Mouse (Mus musculus) ES-CJ7 (cell line): ENCODE measurements at regions not wholly inside any gene's neighbourhood (a gene's known extent, or its start where the extent isn't known, plus 50 kb on each side); places are given as distances from the start of the nearest gene placed in this dataset.

Experiments used
- DNase-seq: peaks from one replicate; pipeline ENCODE4 v3.0.0; 2011; ENCODE audit warnings: low read depth, low spot score

DNA sequence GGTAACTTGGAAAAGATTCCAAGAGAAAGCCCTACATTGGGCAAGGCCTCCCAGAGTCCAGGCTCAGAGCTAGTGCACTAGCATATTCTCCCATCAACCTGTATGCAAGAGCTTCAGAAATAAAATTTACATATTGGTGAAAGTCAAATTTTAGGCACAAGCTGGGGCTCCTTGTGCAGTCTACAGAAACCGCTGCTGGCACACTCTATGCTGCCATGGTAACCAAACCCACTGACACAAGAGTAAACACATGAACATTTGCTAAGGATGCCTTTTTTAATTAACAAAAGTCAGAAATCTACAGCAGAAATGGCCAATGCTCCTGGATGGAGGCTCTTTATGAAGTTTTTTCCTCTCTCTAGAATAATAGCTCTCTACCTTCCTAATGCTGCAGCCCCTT lies 75.9 kb upstream of the Gm9747 start:
- DNase-seq: no peak

DNA sequence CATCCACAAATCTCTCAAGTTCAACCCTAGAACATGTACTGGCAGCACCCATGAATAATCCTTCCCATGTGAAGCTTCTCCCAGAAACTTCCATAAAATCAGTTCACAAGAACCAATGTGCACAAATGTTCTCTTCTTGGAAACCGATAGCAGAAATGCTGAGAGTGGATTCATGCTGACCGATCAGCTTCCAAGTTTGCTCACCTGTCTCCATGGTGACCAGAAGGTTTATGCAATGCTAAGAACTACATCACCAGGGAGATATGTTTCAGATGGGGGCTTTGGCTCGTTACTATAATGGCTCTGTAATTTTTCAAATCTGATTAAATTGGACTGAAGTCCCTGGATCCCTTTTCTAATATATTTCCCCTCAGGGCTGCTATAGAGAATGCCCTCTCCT lies 74.4 kb upstream of the Gm9747 start:
- no peak for DNase-seq

DNA sequence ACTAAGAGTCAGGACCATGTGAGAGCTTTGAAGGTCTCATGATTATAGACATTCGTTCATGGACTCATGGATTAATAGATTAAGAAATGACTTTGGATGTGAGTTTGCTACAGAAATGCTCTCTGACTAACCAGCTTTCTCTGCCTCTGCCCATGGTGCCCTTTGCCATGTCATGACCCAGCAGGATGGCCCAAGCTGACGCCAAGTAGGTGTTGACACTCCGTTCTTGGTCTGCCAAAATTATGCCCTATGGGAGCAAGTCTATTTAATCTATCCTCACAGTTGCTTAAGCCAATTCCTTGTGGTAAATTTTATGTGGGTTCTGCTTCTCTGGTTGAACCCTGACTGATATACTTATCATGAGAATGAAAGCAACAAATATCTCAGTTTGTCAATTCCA lies 73.7 kb upstream of the Gm9747 start:
- no peak for DNase-seq

DNA sequence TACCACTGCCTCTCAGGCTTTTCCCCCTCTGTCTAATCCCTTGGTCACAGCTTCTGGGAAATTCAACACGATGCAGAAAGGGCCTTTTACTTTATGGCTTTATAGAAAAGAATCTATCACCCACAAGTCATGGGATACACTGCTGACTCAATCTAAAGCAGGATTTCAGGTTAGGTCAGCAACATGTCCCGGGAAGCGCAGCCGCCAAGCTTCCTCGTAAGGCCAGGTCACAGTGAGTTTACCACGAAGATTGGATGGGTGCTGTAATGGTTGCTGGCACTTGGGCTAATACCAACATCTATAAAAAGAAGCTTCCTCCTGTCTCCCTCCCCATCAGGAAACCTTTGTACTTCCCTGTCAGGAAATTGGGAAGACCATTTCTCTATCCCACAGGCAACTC lies 70.0 kb upstream of the Gm9747 start:
- no peak for DNase-seq

DNA sequence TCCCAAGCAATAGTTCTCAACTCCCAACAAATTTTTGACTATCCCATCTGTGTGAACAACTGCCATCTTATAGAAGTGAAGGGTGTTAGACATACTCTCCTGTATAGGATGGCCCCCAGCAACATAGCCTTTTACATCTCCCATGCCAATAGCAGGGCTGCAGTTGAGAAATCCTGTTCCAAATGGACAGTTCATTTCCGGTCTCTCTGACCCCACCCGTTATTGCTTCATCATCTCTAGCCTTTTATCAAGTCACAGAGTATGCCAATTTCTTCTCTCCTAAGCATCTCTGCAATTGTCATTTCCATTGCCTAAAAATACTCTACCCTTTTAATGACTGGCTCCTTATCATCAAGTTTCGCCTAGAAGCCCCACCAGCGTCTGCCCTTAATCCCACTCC lies 64.8 kb upstream of the Gm9747 start:
- no peak for DNase-seq

DNA sequence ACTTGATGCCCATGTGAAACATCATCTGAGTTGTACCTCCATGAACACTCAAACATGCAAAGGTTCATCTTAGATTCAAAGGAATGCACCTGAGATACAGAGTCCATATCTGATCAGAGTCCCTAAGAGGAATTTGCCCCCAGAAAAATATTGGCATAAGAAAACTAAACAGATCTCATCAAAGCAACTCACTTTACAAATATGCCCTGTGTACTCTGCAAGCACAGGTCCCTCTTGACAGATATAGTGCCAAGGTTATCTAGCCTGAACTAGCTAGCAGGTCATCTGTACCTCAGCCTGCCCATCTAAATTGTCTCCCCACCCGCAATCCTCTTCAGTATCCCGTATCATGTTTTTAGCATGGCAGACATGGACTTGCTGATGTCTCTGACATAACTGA lies 64.0 kb upstream of the Gm9747 start:
- DNase-seq: no peak

DNA sequence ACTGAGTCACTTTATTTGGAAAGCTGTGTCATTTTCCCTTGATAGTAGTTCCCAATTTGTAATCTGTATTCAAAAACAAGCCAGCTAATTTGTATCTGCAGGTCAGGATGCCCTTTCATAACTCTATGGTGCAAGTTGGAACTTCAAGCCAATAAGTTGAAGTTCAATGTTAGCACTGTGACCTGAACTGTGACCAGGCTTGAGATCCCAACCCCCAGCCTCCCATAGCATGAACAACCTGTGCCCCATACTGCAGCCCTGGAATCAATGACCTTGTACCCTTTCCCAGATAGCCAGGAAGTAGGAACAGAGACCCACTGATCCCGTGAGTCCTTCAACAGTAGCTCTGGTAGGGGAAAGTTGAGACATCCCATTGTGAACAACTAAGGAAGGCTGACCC lies 52.5 kb upstream of the Gm9747 start:
- DNase-seq: no peak
